26 mouse cellular contexts compared by ENCODE assay signal in the genomic region with DNA sequence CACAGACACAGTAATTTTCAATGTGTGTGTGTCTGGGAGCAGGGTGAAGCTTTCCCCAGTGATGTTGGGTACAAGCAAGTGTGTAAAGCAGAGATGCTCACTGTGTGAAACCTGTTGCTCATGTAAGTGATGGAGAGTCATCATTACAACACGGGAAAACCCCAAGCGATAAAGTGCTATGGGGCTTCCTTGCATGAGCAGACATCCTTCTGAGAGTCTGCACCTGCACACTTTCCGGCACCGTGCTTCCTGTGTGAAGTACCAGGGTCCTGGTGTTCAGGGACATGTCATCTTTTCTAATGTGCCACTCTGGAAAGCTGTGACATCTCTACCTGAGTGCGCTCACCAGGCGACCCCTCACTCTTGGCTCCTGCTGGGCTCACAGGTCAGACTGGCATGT.
"Had no signal": no experiment of that assay in that cellular context is flagged by ENCODE, and none has a peak within 500 bp of the region (broad histone marks: within the 10 kb centered on the region; RNA-seq: fewer than 3 reads in every experiment).

No protein-coding gene starts in this region.

- H3K36me3 ChIP-seq: embryonic facial prominence, embryonic 12.5 days; embryonic facial prominence, embryonic 13.5 days; embryonic facial prominence, embryonic 15.5 days had no signal

- H3K27me3 ChIP-seq: embryonic facial prominence, embryonic 12.5 days; embryonic facial prominence, embryonic 13.5 days; embryonic facial prominence, embryonic 15.5 days; forebrain, embryonic 13.5 days; forebrain, embryonic 15.5 days had no signal

- H3K4me3 ChIP-seq: embryonic facial prominence, embryonic 10.5 days; embryonic facial prominence, embryonic 12.5 days; embryonic facial prominence, embryonic 13.5 days; embryonic facial prominence, embryonic 15.5 days; erythroblast, embryonic 14.5 days; forebrain, embryonic 10.5 days; forebrain, embryonic 12.5 days; forebrain, embryonic 13.5 days; forebrain, embryonic 15.5 days; gastrocnemius, adult 2 months had no signal

- DNase-seq: cerebellum, adult 9-10 months; cerebellum, adult 9-11 months; cerebellum, postnatal 10 days; cerebellum, postnatal 14 days; cerebellum, postnatal 25 days; cerebellum, postnatal 36 days; embryo, embryonic 11 days; forebrain, postnatal 0 days; gastrocnemius, adult 2 months; gastrocnemius, postnatal 10 days; gastrocnemius, postnatal 14 days; gastrocnemius, postnatal 25 days; gastrocnemius, postnatal 36 days; heart, adult 11 months; heart, adult 18-20 months had no signal

- H3K4me2 ChIP-seq: embryonic facial prominence, embryonic 12.5 days; embryonic facial prominence, embryonic 13.5 days; embryonic facial prominence, embryonic 15.5 days; forebrain, embryonic 12.5 days; forebrain, embryonic 13.5 days; forebrain, embryonic 15.5 days had no signal

- ATAC-seq: forebrain, embryonic 13.5 days; forebrain, embryonic 14.5 days; forebrain, embryonic 15.5 days; forebrain, embryonic 16.5 days; forebrain, postnatal 0 days had no signal

- H3K9me3 ChIP-seq: embryonic facial prominence, embryonic 10.5 days; embryonic facial prominence, embryonic 12.5 days; embryonic facial prominence, embryonic 13.5 days; embryonic facial prominence, embryonic 15.5 days; forebrain, embryonic 10.5 days; forebrain, embryonic 12.5 days; forebrain, embryonic 13.5 days; forebrain, embryonic 15.5 days had no signal

- H3K27ac ChIP-seq: embryonic facial prominence, embryonic 10.5 days; embryonic facial prominence, embryonic 12.5 days; embryonic facial prominence, embryonic 13.5 days; embryonic facial prominence, embryonic 15.5 days; forebrain, embryonic 10.5 days; forebrain, embryonic 12.5 days; forebrain, embryonic 13.5 days; forebrain, embryonic 15.5 days; gastrocnemius, adult 2 months had no signal

- H3K9ac ChIP-seq: embryonic facial prominence, embryonic 12.5 days; embryonic facial prominence, embryonic 13.5 days; embryonic facial prominence, embryonic 15.5 days; forebrain, embryonic 12.5 days; forebrain, embryonic 13.5 days; forebrain, embryonic 15.5 days; forebrain, postnatal 0 days had no signal
